Mouse (Mus musculus) liver, embryonic 15.5 days (tissue): ENCODE measurements at regions not wholly inside any gene's neighbourhood (a gene's known extent, or its start where the extent isn't known, plus 50 kb on each side); places are given as distances from the start of the nearest gene placed in this dataset.

Experiments used
- ATAC-seq: fragments of 200-750 bp; cut with Nextera tagmentation; 2 replicates; pipeline ENCODE4 v1.8.0; 2017; ENCODE audit warnings: moderate number of reproducible peaks, mild to moderate bottlenecking, moderate library complexity; ENCODE audit not compliant: insufficient read depth
- H3K27ac ChIP-seq: fragments of 300-500 bp; sonication (generic); replicated peaks from 2 replicates; pipeline ENCODE4 v1.5.1; 2015; ENCODE audit warnings: mild to moderate bottlenecking, inconsistent platforms
- H3K27me3 ChIP-seq: fragments of 300-500 bp; sonication (generic); 2 replicates; pipeline ENCODE4 v1.6.1; 2015; ENCODE audit warnings: mild to moderate bottlenecking, inconsistent platforms
- H3K36me3 ChIP-seq: fragments of 300-500 bp; sonication (generic); replicated peaks from 2 replicates; pipeline ENCODE4 v1.6.1; 2015; ENCODE audit warnings: moderate library complexity, mild to moderate bottlenecking, inconsistent platforms
- H3K4me1 ChIP-seq: fragments of 300-500 bp; sonication (generic); replicated peaks from 2 replicates; pipeline ENCODE4 v1.6.1; 2015; ENCODE audit warnings: inconsistent platforms
- H3K4me2 ChIP-seq: fragments of 300-500 bp; sonication (generic); 2 replicates; pipeline ENCODE4 v1.6.1; 2015; ENCODE audit warnings: moderate library complexity, mild to moderate bottlenecking, inconsistent platforms
- H3K4me3 ChIP-seq: fragments of 300-500 bp; sonication (generic); replicated peaks from 2 replicates; pipeline ENCODE4 v1.5.1; 2015; ENCODE audit warnings: mild to moderate bottlenecking, inconsistent platforms
- H3K9ac ChIP-seq: fragments of 300-500 bp; sonication (generic); 2 replicates; pipeline ENCODE4 v1.6.1; 2015; ENCODE audit warnings: moderate library complexity, mild to moderate bottlenecking, inconsistent platforms
- H3K9me3 ChIP-seq: fragments of 300-500 bp; sonication (generic); replicated peaks from 2 replicates; pipeline ENCODE4 v1.6.1; 2016; ENCODE audit warnings: inconsistent platforms
- WGBS: fragments of 180-500 bp; shearing (Covaris S2); methylation state at CpG from one replicate; pipeline ENCODE4 v1.1.7; 2015; ENCODE audit warnings: mixed read lengths; ENCODE audit not compliant: insufficient replicate concordance; 5-methylcytosine and 5-hydroxymethylcytosine counted together

DNA sequence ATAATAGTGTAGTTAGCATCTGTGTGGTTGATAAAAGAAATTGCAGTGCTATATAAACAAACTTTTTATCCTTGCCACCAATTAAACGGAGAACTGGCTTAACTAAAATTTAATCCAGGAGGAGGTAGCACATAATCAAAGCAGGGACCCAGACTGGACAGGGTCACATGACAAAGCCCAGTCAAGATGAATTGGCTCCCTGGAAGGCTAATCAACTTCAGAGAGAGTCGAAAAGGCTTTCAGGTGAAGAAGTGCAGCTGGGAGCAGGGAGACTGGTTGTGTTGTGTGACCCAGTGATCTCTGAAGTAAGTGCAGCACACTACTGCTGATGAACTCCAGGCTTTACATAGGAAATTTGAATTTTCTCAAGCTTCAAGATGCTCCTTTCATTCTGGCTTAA is 127.5 kb upstream of the Nectin3 start:
- H3K27ac ChIP-seq = no peak overlapping the region

DNA sequence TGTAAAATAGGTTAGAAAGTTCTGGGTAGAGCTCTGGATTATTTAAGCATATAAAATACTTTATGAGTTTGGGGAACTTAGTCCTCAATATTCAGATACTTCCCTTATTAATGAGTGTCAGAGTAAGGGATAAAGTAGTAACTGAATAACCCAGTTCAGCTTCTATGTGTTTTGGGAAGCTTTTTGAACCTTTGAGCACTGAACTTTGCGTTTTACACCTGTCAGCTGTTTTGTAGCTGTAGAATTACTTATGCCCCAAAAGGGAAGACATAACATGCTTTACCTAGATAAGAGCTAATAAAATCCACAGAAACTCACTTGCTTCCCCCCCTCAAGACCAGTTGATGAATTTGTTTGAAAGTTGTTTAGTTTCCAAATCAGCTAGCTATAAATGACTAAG is 124.9 kb upstream of the Nectin3 start:
- ATAC-seq = no peak
- Histone ChIP-seq H3K9me3 (no peaks in the 10 kb centered on the region), H3K27me3 (no peaks in the 10 kb centered on the region), H3K36me3 (no peaks in the 10 kb centered on the region), H3K4me1 (no peaks in the 10 kb centered on the region), H3K9ac (no peak overlapping the region), H3K4me3 (no peak overlapping the region), H3K27ac (no peak overlapping the region), H3K4me2 (no peak overlapping the region)
- 49% methylated on average over 1 of the region's 1 CpGs for WGBS

More for the DNA sequence above, 127.5 kb upstream of the Nectin3 start:
- no peak overlapping the region for H3K4me2 ChIP-seq
- H3K9ac ChIP-seq = no peak overlapping the region
- H3K27me3 ChIP-seq = no peaks in the 10 kb centered on the region
- no peaks in the 10 kb centered on the region for H3K36me3 ChIP-seq
- H3K4me1 ChIP-seq = no peaks in the 10 kb centered on the region
- WGBS = 41% methylated on average over 2 of the region's 2 CpGs
- H3K9me3 ChIP-seq = no peaks in the 10 kb centered on the region
- no peak for ATAC-seq
- no peak overlapping the region for H3K4me3 ChIP-seq

DNA sequence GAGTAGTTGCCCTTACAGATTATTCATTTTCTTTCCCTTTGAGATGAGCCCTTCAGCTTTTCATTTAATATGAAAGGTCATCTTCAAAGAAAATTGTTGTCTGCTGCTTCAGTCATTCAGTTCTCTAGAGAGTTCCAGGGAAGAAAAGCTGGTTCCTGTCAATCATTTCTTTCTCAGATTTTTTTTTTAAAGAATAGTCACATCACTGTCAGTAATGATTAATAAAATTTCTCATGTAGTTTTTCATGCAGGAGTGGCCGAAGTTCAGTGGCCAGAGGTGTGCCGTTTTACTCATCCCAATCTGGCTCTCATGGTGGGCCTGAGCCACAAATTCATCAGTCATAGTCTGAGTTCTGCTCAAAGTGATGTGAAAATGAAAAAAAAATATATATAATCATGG is 121.5 kb upstream of the Nectin3 start:
- Histone ChIP-seq H3K36me3 (no peaks in the 10 kb centered on the region), H3K27ac (no peak overlapping the region), H3K9ac (no peak overlapping the region), H3K4me3 (no peak overlapping the region), H3K9me3 (no peaks in the 10 kb centered on the region), H3K4me1 (no peaks in the 10 kb centered on the region), H3K27me3 (no peaks in the 10 kb centered on the region), H3K4me2 (no peak overlapping the region)
- ATAC-seq = no peak
- 56% methylated on average over 2 of the region's 2 CpGs for WGBS

DNA sequence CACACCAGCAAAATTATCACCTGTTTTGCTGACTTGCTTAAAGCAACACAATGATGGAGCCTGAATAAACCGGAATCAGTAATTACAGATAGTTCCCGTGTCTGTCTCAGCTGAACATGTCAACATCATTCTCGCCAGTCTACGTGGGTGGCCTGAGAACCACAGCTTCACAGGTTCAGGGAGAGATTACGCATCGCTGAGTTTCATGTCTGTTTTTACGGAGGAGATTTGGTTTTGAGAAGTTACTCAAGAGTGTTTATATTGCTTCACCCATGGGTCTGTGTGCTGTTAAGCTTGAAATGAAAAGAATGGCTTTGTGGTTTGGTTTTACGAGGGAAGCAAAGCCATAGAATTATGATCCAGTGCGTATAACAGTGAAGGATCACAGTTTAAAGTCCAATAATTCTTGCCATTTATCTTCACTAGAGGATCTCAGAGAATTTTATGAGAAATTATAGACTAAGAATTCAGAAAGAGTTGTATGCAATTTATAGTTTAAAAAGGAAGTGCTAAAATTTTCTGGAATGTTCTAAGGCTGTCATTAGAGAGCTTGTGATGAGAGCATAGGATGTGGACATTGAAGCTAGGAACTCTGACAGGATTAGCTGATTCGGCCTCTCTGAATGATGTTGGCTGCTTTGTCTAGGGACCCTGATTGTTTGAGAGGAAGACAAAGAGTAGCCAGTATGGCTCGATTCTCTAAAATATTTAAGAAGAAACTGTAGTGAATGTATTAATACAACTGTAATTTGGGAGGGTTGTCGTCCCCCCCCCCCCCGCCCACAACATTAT is 119.4 kb upstream of the Nectin3 start:
- no peaks in the 10 kb centered on the region for H3K27me3 ChIP-seq
- 65% methylated on average over 13 of the region's 13 CpGs for WGBS
- no peak for ATAC-seq
- H3K4me3 ChIP-seq = no peak overlapping the region
- no peak overlapping the region for H3K9ac ChIP-seq
- H3K4me1 ChIP-seq = no peaks in the 10 kb centered on the region
- no peaks in the 10 kb centered on the region for H3K36me3 ChIP-seq
- H3K4me2 ChIP-seq = no peak overlapping the region
- H3K9me3 ChIP-seq = no peaks in the 10 kb centered on the region
- no peak overlapping the region for H3K27ac ChIP-seq

DNA sequence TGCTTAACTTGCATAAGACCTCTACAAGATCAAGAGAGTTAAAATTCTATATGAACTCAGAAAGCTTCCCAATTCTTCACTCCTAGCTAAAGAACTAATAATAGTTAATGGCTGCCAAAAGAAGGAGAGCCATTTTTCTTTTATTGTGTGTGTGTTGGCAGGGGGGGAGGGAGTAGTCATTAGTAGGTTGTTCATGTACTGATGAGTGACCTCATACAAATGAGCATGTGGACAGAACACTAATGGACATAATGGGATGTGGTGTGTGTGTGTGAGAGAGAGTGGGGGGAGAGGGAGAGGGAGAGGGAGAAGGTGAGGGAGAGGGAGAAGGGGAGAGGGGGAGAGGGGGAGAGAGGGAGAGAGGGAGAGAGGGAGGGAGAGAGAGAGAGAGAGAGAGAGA is 118.3 kb upstream of the Nectin3 start:
- Histone ChIP-seq H3K36me3 (no peaks in the 10 kb centered on the region), H3K27ac (no peak overlapping the region), H3K4me2 (no peak overlapping the region), H3K4me1 (no peaks in the 10 kb centered on the region), H3K4me3 (no peak overlapping the region), H3K27me3 (no peaks in the 10 kb centered on the region), H3K9ac (no peak overlapping the region), H3K9me3 (no peaks in the 10 kb centered on the region)
- ATAC-seq = no peak

GRCm38 (mm10) chr16:46613062-46613818 is 114.9 kb upstream of the Nectin3 start:
- H3K9ac ChIP-seq = no peak overlapping the region
- 61% methylated on average over 5 of the region's 5 CpGs for WGBS
- no peaks in the 10 kb centered on the region for H3K9me3 ChIP-seq
- no peak overlapping the region for H3K4me2 ChIP-seq
- no peak overlapping the region for H3K4me3 ChIP-seq
- H3K36me3 ChIP-seq = no peaks in the 10 kb centered on the region
- ATAC-seq = no peak
- no peak overlapping the region for H3K27ac ChIP-seq
- no peaks in the 10 kb centered on the region for H3K4me1 ChIP-seq
- H3K27me3 ChIP-seq = no peaks in the 10 kb centered on the region

DNA sequence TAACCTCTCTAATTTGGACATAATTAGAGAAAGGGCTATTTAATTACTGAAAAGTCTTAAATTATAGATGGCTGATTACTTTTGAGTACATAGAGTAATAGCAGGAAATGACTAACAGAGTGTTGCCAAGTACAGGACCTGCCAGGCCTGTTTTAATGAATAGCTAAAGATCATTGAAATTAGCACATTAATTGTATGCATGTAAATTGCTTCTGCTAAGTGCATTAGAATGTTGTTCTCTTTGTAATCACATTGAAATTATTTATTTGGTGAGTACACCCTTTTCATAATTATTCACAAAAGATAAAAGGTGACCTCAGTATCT is 107.5 kb upstream of the Nectin3 start:
- H3K27me3 ChIP-seq = no peaks in the 10 kb centered on the region
- no peaks in the 10 kb centered on the region for H3K4me1 ChIP-seq
- no peaks in the 10 kb centered on the region for H3K9me3 ChIP-seq
- no peak overlapping the region for H3K27ac ChIP-seq
- H3K4me2 ChIP-seq = no peak overlapping the region
- H3K4me3 ChIP-seq = no peak overlapping the region
- no peak overlapping the region for H3K9ac ChIP-seq
- H3K36me3 ChIP-seq = no peaks in the 10 kb centered on the region
- no peak for ATAC-seq

- H3K36me3 ChIP-seq = no peaks in the 10 kb centered on the region
- H3K27ac ChIP-seq = no peak overlapping the region
- ATAC-seq = no peak
- no peak overlapping the region for H3K9ac ChIP-seq
- WGBS = 48% methylated on average over 11 of the region's 11 CpGs
- no peaks in the 10 kb centered on the region for H3K4me1 ChIP-seq
- H3K4me3 ChIP-seq = no peak overlapping the region
- H3K27me3 ChIP-seq = no peaks in the 10 kb centered on the region
- H3K4me2 ChIP-seq = no peak overlapping the region; the same call in 1 of the 2 replicates
- no peaks in the 10 kb centered on the region for H3K9me3 ChIP-seq
Observed at GRCm38 (mm10) chr16:46605001-46605878, 106.9 kb upstream of the Nectin3 start.

GRCm38 (mm10) chr16:46592618-46593253 is 94.4 kb upstream of the Nectin3 start:
- no peaks in the 10 kb centered on the region for H3K36me3 ChIP-seq
- no peak for ATAC-seq
- no peaks in the 10 kb centered on the region for H3K4me1 ChIP-seq
- no peaks in the 10 kb centered on the region for H3K9me3 ChIP-seq
- no peak overlapping the region for H3K4me3 ChIP-seq
- no peak overlapping the region for H3K4me2 ChIP-seq
- no peak overlapping the region for H3K27ac ChIP-seq
- no peaks in the 10 kb centered on the region for H3K27me3 ChIP-seq
- no peak overlapping the region for H3K9ac ChIP-seq
- 45% methylated on average over 8 of the region's 8 CpGs for WGBS

GRCm38 (mm10) chr16:46587056-46587455 is 88.7 kb upstream of the Nectin3 start:
- H3K4me3 ChIP-seq = no peak overlapping the region
- H3K27me3 ChIP-seq = no peaks in the 10 kb centered on the region
- no peak overlapping the region for H3K9ac ChIP-seq
- H3K27ac ChIP-seq = no peak overlapping the region
- no peak overlapping the region for H3K4me2 ChIP-seq
- H3K9me3 ChIP-seq = no peaks in the 10 kb centered on the region
- no peaks in the 10 kb centered on the region for H3K4me1 ChIP-seq
- WGBS = 56% methylated on average over 1 of the region's 1 CpGs
- no peak for ATAC-seq
- no peaks in the 10 kb centered on the region for H3K36me3 ChIP-seq

DNA sequence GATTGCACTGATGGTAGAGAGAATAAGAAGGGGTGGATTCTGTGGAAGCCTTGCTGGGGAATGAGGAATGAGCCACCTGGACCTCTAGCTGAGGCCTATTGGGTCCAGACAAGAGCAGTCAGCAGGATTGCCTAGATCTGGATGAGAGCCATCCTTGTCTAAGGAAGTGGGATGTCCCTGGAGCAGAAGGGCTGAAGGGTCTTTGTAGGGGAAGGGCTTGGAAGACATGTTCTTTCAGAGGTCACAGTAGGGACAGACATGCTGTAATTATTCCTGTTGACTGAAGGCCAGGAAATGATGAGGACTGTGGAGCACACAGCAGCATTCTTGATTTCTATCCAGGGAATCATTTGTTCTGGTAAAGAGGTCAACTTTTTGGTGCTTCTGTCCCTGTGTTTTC is 86.2 kb upstream of the Nectin3 start:
- no peaks in the 10 kb centered on the region for H3K27me3 ChIP-seq
- H3K4me2 ChIP-seq = no peak overlapping the region
- H3K9me3 ChIP-seq = no peaks in the 10 kb centered on the region
- no peak for ATAC-seq
- no peaks in the 10 kb centered on the region for H3K36me3 ChIP-seq
- H3K27ac ChIP-seq = no peak overlapping the region
- no peak overlapping the region for H3K4me3 ChIP-seq
- no peaks in the 10 kb centered on the region for H3K4me1 ChIP-seq
- H3K9ac ChIP-seq = no peak overlapping the region
